Mouse (Mus musculus) cerebellum, postnatal 36 days (tissue): ENCODE results near the gene Gm5072.
"Not testable (repeated sequence)": the region's sequence is repeated elsewhere in the genome, so short reads cannot be mapped to it uniquely, and the experiment has no call there.

Experiments used
- DNase-seq, 2 experiments: peaks; one replicate each; pipeline ENCODE4 v3.0.0; 2021 to 2022; ENCODE audit warnings: mixed read lengths in 2 of 2

Gm5072 gene

GRCm38 (mm10) chrX:91392200-91392599 is at the start of gene Gm5072:
Gm5072 (plus strand) TSS chrX:91392500.
- DNase-seq: not testable (repeated sequence)
